Mouse (Mus musculus): ENCODE measurements at regions not wholly inside any gene's neighbourhood (a gene's known extent, or its start where the extent isn't known, plus 50 kb on each side); places are given as distances from the start of the nearest gene placed in this dataset.
"Not testable (repeated sequence)": the region's sequence is repeated elsewhere in the genome, so short reads cannot be mapped to it uniquely, and the experiment has no call there.

DNA sequence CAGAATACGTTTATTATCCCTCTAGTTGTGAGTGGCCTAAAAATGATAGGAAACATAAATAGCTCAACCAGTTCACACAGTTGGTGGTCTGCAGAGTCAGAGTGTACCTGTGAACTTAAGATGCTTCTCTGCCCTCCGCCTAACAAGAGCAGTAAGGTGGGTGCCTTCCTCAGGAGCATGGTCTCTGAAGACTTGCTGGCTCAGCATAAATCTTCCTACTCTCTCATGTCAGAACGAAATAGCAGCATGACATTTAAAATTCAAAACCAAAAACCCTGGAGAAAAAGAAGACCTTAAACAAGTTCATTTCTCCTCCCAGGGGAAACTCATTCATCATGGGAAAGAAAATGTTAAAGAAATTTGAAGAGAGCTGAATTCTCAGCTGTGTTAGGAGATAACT lies 186.8 kb downstream of the Trib2 start:
- Histone ChIP-seq H3K27ac (ENCODE audit: insufficient read depth, low read depth, low read length) (no peak overlapping the region), H3K4me3 (ENCODE audit: insufficient read depth, low read length) (no peak overlapping the region), H3K4me1 (ENCODE audit: control insufficient read depth, insufficient read depth, low read length) (no peaks in the 10 kb centered on the region)
- TF ChIP-seq POLR2A (IDR thresholded peaks at IDR 0.05; ENCODE audit: borderline replicate concordance, low read depth, low read length) (no peak), CTCF (IDR thresholded peaks at IDR 0.05; ENCODE audit: low read depth, low read length) (no peak)

DNA sequence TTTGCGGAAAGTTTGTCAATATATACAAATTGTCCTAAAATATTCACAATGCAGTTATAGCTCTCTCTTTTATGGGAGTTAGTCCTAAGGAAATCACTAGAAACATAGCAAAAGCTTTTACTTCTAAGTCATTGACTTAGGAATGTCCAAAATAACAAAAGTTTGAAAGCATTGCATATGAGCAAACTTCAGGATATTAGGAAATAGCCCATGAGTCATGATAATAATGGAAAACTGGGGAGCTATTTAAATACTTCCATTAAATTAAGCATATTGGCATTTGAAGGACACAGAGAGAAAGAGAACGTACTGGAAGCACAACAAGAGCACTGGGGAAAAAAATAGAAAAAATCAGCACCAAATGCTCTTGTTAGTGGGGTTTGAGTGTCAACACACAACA lies 197.2 kb downstream of the Trib2 start:
- Histone ChIP-seq H3K4me1 (ENCODE audit: control insufficient read depth, insufficient read depth, low read length) (no peaks in the 10 kb centered on the region), H3K4me3 (ENCODE audit: insufficient read depth, low read length) (no peak overlapping the region), H3K27ac (ENCODE audit: insufficient read depth, low read depth, low read length) (no peak overlapping the region)
- TF ChIP-seq POLR2A (IDR thresholded peaks at IDR 0.05; ENCODE audit: borderline replicate concordance, low read depth, low read length): no peak
- TF ChIP-seq CTCF (IDR thresholded peaks at IDR 0.05; ENCODE audit: low read depth, low read length): no peak

GRCm38 (mm10) chr12:15617312-15617711 lies 199.4 kb downstream of the Trib2 start:
- Histone ChIP-seq H3K4me1 (ENCODE audit: control insufficient read depth, insufficient read depth, low read length) (no peaks in the 10 kb centered on the region), H3K4me3 (ENCODE audit: insufficient read depth, low read length) (no peak overlapping the region), H3K27ac (ENCODE audit: insufficient read depth, low read depth, low read length) (no peak overlapping the region)
- no peak for TF ChIP-seq POLR2A (IDR thresholded peaks at IDR 0.05; ENCODE audit: borderline replicate concordance, low read depth, low read length)
- TF ChIP-seq CTCF (IDR thresholded peaks at IDR 0.05; ENCODE audit: low read depth, low read length): no peak

GRCm38 (mm10) chr12:15611847-15612580 lies 204.7 kb downstream of the Trib2 start:
- TF ChIP-seq CTCF (IDR thresholded peaks at IDR 0.05; ENCODE audit: low read depth, low read length): no peak
- TF ChIP-seq POLR2A (IDR thresholded peaks at IDR 0.05; ENCODE audit: borderline replicate concordance, low read depth, low read length): no peak
- no peaks in the 10 kb centered on the region for H3K4me1 ChIP-seq (ENCODE audit: control insufficient read depth, insufficient read depth, low read length)
- H3K4me3 ChIP-seq (ENCODE audit: insufficient read depth, low read length): no peak overlapping the region
- no peak overlapping the region for H3K27ac ChIP-seq (ENCODE audit: insufficient read depth, low read depth, low read length)

GRCm38 (mm10) chr12:15607091-15607490 lies 209.6 kb downstream of the Trib2 start:
- Histone ChIP-seq H3K27ac (ENCODE audit: insufficient read depth, low read depth, low read length) (no peak overlapping the region), H3K4me1 (ENCODE audit: control insufficient read depth, insufficient read depth, low read length) (no peaks in the 10 kb centered on the region), H3K4me3 (ENCODE audit: insufficient read depth, low read length) (no peak overlapping the region)
- TF ChIP-seq POLR2A (IDR thresholded peaks at IDR 0.05; ENCODE audit: borderline replicate concordance, low read depth, low read length) (no peak), CTCF (IDR thresholded peaks at IDR 0.05; ENCODE audit: low read depth, low read length) (no peak)

GRCm38 (mm10) chr12:15606095-15606494 lies 210.6 kb downstream of the Trib2 start:
- TF ChIP-seq POLR2A (IDR thresholded peaks at IDR 0.05; ENCODE audit: borderline replicate concordance, low read depth, low read length) (no peak), CTCF (IDR thresholded peaks at IDR 0.05; ENCODE audit: low read depth, low read length) (no peak)

DNA sequence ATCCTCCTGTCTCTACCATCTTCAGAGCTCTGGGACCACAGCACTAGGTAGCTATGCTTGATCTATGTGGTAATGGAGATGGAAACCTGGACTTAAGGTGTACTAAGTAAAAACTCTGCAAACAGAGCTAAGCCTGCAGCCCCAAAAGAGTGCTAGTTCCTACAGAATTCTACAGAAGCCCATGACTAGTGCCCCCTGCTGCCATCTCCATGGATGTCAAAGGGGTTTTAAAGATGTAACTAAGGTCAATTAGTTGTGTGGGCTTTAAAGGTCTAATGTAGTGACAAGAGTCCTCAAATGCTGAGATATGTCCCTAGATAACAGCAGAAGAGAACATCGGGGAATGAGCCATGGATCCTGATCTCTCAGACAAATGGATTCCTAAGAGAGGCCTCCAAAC lies 212.1 kb downstream of the Trib2 start:
- TF ChIP-seq POLR2A (IDR thresholded peaks at IDR 0.05; ENCODE audit: borderline replicate concordance, low read depth, low read length): no peak
- no peak for TF ChIP-seq CTCF (IDR thresholded peaks at IDR 0.05; ENCODE audit: low read depth, low read length)
- Histone ChIP-seq H3K4me1 (ENCODE audit: control insufficient read depth, insufficient read depth, low read length) (no peaks in the 10 kb centered on the region), H3K27ac (ENCODE audit: insufficient read depth, low read depth, low read length) (no peak overlapping the region), H3K4me3 (ENCODE audit: insufficient read depth, low read length) (no peak overlapping the region)

More at GRCm38 (mm10) chr12:15606095-15606494, 210.6 kb downstream of the Trib2 start:
- H3K27ac ChIP-seq (ENCODE audit: insufficient read depth, low read depth, low read length): no peak overlapping the region
- H3K4me1 ChIP-seq (ENCODE audit: control insufficient read depth, insufficient read depth, low read length): no peaks in the 10 kb centered on the region
- no peak overlapping the region for H3K4me3 ChIP-seq (ENCODE audit: insufficient read depth, low read length)

DNA sequence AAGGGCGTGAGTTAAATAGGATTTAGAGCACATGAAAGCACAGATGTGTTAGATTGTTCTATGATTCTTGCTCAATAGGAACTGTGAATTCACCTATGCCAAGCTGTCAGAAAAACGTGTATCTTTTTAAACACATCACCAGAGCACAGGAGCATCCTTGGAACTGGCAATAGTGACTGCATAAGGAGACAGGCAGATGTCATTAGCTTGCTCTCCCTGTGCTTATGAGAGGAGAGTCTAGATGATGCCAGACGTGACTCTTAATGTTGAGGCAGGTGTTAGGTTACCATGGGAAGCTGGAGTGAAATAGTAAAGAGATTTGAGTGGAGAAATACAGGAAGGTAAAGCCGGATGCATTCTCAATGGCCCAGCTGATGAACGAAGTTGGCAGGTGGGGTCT lies 212.8 kb downstream of the Trib2 start:
- Histone ChIP-seq H3K4me1 (ENCODE audit: control insufficient read depth, insufficient read depth, low read length) (no peaks in the 10 kb centered on the region), H3K27ac (ENCODE audit: insufficient read depth, low read depth, low read length) (no peak overlapping the region), H3K4me3 (ENCODE audit: insufficient read depth, low read length) (no peak overlapping the region)
- TF ChIP-seq CTCF (IDR thresholded peaks at IDR 0.05; ENCODE audit: low read depth, low read length): no peak
- no peak for TF ChIP-seq POLR2A (IDR thresholded peaks at IDR 0.05; ENCODE audit: borderline replicate concordance, low read depth, low read length)

DNA sequence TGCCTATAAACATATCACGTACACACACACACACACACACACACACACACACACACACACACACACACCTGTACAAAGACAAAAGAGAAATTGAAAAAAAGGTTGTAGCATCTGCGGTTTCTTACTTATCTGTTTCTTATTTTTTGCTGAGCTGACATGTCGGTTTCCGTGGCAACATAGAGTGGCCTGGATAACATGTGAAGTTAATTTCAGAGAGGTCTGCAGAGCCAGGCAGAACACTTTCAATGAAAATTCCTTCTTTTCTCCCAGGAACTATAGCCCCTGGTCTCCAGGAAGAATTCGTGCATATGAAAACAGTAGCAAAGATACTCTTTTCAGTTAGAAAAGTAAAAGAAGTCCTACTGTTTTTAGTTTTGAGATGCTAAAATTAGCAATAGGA lies 213.4 kb downstream of the Trib2 start:
- no peaks in the 10 kb centered on the region for H3K4me1 ChIP-seq (ENCODE audit: control insufficient read depth, insufficient read depth, low read length)
- no peak overlapping the region for H3K4me3 ChIP-seq (ENCODE audit: insufficient read depth, low read length)
- TF ChIP-seq POLR2A (IDR thresholded peaks at IDR 0.05; ENCODE audit: borderline replicate concordance, low read depth, low read length) (no peak), CTCF (IDR thresholded peaks at IDR 0.05; ENCODE audit: low read depth, low read length) (no peak)
- no peak overlapping the region for H3K27ac ChIP-seq (ENCODE audit: insufficient read depth, low read depth, low read length)

DNA sequence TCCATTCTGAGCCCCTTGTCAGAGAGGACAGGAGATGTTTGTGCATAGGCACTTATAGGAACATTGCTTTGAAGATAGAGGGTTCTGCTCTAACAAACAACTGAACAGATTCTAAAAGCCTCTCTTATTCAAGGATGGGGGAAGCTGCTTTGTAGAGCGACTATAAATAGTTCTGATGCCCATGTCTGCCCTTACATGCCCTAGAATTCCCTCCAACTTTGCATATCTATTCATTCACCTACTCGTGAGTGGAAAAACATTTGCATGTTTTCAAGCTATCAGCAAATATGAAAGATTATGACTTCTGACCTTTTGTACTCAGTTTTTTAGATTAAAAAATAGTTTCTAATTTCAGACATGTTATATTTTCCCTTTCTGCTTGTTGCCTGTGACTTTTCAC lies 222.0 kb downstream of the Trib2 start:
- Histone ChIP-seq H3K4me1 (ENCODE audit: control insufficient read depth, insufficient read depth, low read length) (no peaks in the 10 kb centered on the region), H3K4me3 (ENCODE audit: insufficient read depth, low read length) (no peak overlapping the region), H3K27ac (ENCODE audit: insufficient read depth, low read depth, low read length) (no peak overlapping the region)
- TF ChIP-seq CTCF (IDR thresholded peaks at IDR 0.05; ENCODE audit: low read depth, low read length): no peak
- TF ChIP-seq POLR2A (IDR thresholded peaks at IDR 0.05; ENCODE audit: borderline replicate concordance, low read depth, low read length): no peak

GRCm38 (mm10) chr12:15587864-15588263 lies 228.9 kb downstream of the Trib2 start:
- not testable (repeated sequence) for H3K4me1 ChIP-seq (ENCODE audit: control insufficient read depth, insufficient read depth, low read length); H3K4me3 ChIP-seq (ENCODE audit: insufficient read depth, low read length); H3K27ac ChIP-seq (ENCODE audit: insufficient read depth, low read depth, low read length)
